Mouse (Mus musculus) brain, embryonic 14.5 days (tissue): ENCODE data around the gene Rbm47. TPM values are rescaled to one million over a fixed set of nuclear protein-coding genes. Genes with fewer than 3 reads are reported as not detected.

ENCODE experiments used
- DNase-seq: peaks from one replicate; pipeline ENCODE4 v3.0.0-alpha.2; 2011; ENCODE audit warnings: low read depth
- CTCF ChIP-seq: fragments of 200-500 bp; IDR thresholded peaks from 2 replicates; pipeline ENCODE4 v1.5.1; 2012; ENCODE audit warnings: inconsistent platforms, mild to moderate bottlenecking, moderate library complexity, borderline replicate concordance; ENCODE audit not compliant: insufficient read depth, insufficient read length; ENCODE audit errors: extremely low read depth
- POLR2A ChIP-seq: fragments of 200-500 bp; IDR thresholded peaks from 2 replicates; pipeline ENCODE4 v1.6.1; 2012; ENCODE audit warnings: mild to moderate bottlenecking, inconsistent platforms, borderline replicate concordance; ENCODE audit not compliant: poor library complexity, insufficient read depth, insufficient read length, severe bottlenecking; ENCODE audit errors: extremely low read depth
- polyA plus RNA-seq: library from polyadenylated mRNA; depleted of rRNA; stranded (reverse); fragments of >200 nt; gene quantifications from 2 replicates; pipeline ENCODE4 v1.2.3, GENCODE M21; 2012

The Rbm47 gene
- polyA plus RNA-seq, 1 experiment: 3.7 TPM

DNA sequence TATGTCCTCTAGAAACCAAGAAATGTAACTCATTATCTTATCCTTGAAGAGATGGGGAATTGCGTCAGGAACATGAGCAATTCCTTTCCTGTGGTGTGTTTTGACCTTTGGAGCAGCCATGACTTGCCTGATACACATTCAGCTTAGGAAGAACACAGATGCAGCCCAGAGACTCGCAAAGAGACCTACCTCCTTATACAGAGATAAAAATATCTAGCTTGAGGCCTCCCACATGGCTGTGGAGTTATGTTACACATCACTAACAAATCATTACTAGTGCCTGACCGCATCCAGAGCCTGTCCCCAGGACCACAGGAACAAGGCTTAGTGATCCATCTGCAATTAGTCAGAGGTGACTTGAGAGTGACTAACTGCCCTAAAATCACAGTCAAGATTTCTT lies 126.6 kb downstream of the Rbm47 start:
- DNase-seq: no peak
- TF ChIP-seq CTCF (no peak), POLR2A (no peak)

DNA sequence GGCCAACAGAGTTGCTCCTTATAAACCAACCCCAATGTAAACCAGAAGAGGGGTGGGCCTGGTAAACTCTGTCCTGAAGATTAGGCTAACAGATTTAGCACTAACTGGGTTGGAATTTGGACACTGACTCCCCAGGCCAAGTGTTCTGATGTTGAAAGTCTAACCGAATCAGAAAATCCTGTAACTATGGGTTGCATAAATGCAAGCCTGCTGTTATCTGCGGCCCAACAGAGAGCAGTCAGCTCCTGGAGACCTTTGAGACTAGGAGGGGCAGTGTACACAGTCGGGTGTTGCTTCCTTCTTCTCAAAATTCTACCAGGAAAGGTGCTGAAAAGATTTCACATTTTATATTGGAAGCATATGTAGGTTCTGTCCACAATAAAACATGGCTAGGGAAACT lies 129.0 kb downstream of the Rbm47 start:
- TF ChIP-seq CTCF (no peak), POLR2A (no peak)
- no peak for DNase-seq

DNA sequence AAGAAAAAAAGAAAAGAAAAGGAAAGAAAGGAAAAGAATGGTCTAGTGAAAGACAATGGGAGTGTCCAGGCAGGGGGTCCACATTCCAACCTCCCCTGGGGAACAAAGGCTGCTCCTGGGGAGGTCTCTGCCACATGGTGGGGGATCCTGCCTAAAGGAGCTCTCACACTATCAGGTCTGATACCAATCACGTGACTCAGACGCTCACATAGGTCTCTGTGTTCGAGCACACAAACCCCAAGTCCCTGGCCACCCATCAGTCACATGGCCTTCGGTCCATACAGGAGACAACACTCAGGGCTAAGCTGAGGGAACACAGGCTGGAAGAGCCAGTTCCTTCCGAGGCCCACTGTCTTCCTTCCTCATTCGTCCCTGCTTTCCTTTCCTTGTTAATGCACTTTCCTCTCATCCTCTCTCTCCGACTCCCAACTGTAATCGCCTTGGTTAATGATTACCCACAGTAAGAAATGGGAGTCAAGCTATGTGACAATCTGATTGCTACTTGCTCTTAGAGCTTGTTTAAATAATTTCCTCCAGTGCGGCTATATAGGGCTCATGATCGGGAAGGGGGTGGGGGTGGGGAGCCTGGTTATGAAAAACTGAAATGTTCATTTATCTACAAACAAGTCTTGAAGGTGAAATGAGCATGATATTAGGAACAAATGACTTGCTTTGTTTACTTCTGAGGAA lies 130.1 kb downstream of the Rbm47 start:
- DNase-seq: no peak
- no peak for TF ChIP-seq POLR2A

DNA sequence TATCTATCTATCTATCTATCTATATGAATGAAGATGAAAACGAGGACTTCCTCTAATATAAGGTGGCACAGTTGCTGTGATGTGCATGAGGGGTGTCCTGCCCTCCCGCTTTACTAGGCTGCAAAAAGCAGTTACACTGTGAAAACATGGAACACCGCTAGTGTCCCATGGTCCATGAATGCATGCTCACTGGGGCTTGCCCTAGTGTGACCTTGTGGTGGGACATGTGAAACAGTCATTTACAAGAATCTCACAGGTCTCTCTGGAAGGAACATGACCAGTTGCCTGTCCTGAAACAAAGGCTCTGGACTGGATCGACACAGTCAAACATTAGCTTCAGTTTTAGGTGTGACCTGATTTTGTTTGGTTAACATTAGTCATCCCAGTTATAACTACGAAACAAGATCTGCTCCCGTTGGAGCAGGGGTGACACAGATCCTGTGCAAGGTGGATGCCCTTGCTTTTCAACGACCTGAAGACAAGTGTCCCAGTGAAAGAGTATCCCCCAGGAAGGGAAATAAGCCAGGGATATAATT lies 132.1 kb downstream of the Rbm47 start:
- DNase-seq: no peak
- TF ChIP-seq CTCF: no peak
- no peak for TF ChIP-seq POLR2A

DNA sequence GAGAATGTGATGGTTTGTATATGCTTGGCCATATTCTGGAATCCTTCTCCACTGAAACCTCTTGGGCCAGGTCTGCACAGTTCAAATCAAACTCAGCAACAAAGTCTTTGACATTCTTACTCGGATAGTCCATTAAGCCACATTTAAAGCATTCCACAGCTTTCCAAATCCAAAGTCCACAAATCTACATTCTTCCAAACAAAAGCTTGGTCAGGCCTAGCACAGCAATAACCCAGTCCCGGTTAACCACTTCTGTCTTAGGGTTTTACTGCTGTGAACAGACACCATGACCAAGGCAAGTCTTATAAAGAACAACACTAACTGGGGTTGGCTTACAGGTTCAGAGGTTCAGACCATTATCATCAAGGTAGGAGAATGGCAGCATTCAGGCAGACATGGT lies 133.1 kb downstream of the Rbm47 start:
- no peak for DNase-seq
- no peak for TF ChIP-seq CTCF
- no peak for TF ChIP-seq POLR2A

DNA sequence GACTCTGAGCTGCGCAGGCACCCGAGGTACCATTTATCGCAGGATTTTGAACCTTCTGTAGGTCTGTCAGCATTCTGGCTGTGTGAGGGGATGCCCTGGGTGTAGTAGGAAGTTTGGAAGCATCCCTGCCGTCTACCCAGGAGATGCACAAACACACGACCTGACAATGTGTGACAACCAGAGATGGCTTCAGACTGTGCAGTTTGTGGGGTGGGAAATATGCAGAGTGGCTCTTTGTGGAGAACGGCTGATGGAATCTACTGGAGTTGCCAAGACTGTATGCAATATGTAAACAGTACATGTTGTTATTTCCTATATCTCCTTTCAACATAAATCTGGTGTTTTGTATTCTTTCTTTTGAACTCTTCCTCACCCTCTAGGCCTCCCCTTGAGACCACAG lies 135.9 kb downstream of the Rbm47 start:
- no peak for DNase-seq
- no peak for TF ChIP-seq CTCF

DNA sequence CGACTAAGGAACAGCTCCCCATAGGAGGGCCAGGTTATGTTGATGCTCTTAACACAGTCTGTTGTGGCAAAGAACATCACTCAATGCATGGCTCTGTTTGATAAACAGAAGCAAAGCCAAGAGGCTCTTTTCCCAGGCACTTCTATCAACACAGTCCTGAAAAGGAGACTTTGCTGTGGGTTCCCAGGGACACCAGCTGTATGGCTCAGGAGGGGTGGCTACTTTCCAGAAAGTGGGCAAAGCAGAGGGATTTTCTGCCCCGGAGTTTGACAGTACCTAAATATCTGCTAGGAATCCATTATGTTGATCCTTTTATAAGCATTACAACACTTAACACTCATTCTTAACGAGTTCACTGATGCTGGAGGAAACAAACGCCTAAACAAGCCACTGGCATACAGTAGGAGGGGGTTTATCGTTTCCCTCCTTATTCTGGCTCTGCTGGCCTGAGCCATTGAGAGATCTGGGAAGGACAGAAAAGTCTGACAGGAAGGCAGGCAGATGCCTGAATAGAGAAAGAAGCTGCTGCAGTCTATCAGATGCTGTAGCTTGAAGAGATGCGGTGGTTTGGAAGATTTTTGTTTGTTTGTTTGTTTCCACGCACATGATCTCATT lies 136.4 kb downstream of the Rbm47 start:
- TF ChIP-seq CTCF: no peak
- no peak for TF ChIP-seq POLR2A
- peak; percentile 75 for DNase-seq

DNA sequence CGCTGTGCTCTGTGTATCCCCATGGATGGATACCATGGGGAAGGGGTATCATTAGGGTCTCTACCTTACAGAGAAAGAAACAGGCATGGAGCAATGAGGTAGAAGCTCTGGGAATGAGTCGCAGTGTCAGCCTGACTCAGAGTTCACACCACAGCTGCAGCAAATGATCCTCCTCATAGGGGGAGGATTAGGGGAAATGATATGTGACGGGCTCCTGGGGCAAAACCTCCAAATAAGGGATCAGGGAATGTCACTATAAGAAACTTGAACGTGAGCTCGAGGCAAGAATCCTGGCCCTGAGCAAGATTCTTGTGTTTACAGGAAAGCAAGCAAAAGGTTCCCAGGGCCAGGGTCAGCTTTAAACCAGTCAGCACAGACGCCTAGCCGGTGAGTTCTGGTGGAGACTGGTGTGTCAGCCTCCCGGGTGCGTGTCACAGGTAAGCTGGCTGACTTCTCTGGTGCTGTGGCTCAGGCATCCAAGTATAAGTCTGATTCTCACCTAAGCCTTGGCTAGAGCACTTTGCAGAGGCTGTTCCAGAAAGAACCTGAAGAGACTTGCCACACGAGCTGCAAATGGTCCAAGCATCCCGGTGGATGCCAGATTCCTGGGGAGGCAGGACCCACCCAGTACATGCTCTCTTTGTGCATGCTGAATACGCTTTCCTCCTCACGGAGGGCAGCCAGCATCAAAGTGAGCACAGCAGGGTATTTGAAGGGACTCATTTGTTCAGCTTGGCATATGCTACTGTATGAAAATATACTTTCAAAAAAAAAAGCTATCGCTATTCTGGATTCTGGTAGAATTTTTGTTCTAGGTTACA lies 138.3 kb downstream of the Rbm47 start:
- peak; percentile 57 for DNase-seq
- TF ChIP-seq CTCF (no peak), POLR2A (no peak)

DNA sequence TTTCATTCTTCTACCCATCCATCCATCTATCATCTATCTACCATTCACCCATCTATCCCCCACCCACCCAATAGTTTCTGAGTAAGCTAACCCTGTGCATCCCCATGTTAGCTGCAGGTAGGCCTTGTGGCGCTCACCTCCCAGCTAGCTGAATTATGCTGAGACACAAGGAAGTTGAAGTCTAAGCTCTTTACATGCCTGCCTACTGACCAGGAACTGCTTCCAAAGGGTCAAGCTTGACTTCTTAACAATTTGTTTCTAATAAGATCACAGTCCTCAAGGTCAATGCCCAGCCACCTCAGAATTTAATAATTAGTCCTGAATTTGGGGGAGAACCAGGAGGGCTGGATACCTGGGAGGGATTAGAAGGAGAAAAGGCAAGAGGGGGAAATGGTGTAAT lies 140.1 kb downstream of the Rbm47 start:
- no peak for TF ChIP-seq POLR2A
- TF ChIP-seq CTCF: no peak
- DNase-seq: no peak

DNA sequence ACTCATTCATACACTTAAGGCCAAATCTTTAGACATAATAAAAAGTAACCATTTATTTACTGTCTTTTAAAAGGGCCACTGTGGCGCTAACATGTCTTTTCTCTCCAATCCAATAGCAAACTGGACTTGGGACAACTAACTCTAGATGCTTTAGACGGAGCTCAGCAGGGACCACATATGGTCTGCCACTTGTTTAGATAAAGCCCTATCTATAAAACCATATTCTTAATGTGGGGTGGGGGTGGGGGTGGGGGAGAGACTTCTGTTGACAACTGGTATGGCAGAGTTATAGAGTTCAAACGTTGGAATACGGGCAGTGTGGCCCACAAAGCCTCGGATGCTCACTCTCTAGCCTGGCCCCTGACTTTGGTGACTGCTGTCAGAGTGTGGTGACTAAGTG lies 141.2 kb downstream of the Rbm47 start:
- no peak for DNase-seq
- TF ChIP-seq POLR2A (no peak), CTCF (no peak)

DNA sequence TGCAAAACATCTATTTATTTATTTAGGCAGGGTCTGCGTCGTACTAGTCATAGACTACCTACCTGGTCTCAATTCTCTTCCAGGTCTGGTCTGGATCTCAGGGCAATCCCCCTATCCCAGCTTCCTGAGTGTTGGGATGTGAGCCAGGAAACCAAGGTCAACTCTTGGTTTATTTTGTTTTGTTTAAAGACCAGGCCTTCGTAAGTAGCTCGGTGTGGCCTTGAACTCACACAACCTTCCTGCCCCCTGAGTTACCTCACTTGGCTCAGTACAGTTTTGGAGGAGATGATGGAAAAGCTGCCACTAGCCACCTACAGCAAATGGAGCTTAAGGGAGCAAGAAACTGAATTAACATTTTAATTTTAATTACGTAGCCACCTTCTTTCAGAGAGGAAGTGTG lies 144.7 kb downstream of the Rbm47 start:
- TF ChIP-seq CTCF: no peak
- no peak for TF ChIP-seq POLR2A
- DNase-seq: no peak
